Mouse (Mus musculus): Measurements from ENCODE around the gene Gm14569. TPM values are rescaled to one million over a fixed set of nuclear protein-coding genes. Genes with fewer than 3 reads are reported as not detected.

Gm14569 gene
- polyA plus RNA-seq, 1 experiment from 2014 or later, result not detected

DNA sequence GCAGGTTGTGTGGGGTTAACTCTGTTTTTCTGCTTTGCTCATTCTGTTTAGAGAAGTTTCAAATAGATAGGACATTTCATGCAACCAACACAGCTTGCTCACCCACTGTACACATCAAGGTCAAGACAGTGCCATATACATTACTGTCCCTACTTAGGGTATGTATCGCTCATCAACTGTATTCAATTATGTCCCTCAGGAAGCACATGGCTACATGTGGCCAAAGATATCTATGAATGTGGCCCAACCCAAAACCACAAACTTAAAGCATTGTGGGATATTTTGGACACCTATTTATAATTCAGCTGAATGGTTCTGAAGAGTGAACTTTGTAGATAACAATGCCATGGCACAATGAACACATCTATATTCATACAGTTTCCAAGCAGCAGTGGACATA is 53.7 kb downstream of the Gm14569 start:
- no peaks in the 10 kb centered on the region for H3K9me3 ChIP-seq
- H3K4me3 ChIP-seq (replicated peaks), result no peak overlapping the region
- no peaks in the 10 kb centered on the region for H3K27me3 ChIP-seq
- no peaks in the 10 kb centered on the region for H3K4me1 ChIP-seq (replicated peaks)
- no peak overlapping the region for H3K27ac ChIP-seq
- no peak overlapping the region for H3K9ac ChIP-seq (replicated peaks)
- no peak for ATAC-seq
- H3K36me3 ChIP-seq, result no peaks in the 10 kb centered on the region
- no peak overlapping the region for H3K4me2 ChIP-seq (replicated peaks)
- 94% methylated on average over 1 of the region's 1 CpGs for WGBS

DNA sequence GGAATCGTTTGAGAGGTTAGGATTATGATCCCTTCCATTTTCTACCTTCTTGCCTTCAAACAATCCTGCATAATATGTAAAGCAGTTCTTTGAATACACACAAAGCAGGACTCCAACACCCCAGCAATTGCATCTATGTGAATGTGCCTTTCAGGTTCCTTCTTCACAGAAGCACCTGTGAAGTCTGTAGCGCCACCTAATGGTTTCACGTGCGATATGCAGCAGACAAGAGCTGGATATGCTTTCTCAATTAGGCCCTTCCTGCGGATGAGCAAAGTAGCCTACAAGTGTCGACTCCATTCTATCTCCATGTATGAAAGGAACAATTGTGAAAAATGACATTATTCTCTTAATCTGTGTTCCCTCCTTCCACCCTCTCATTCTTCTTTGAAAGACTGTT is 56.6 kb downstream of the Gm14569 start:
- no peaks in the 10 kb centered on the region for H3K4me1 ChIP-seq (replicated peaks)
- H3K4me3 ChIP-seq (replicated peaks), result no peak overlapping the region
- no peak overlapping the region for H3K9ac ChIP-seq (replicated peaks)
- H3K36me3 ChIP-seq, result no peaks in the 10 kb centered on the region
- no peaks in the 10 kb centered on the region for H3K9me3 ChIP-seq
- H3K4me2 ChIP-seq (replicated peaks), result no peak overlapping the region
- 47% methylated on average over 6 of the region's 6 CpGs for WGBS
- no peak for ATAC-seq
- H3K27ac ChIP-seq, result no peak overlapping the region
- H3K27me3 ChIP-seq, result no peaks in the 10 kb centered on the region

DNA sequence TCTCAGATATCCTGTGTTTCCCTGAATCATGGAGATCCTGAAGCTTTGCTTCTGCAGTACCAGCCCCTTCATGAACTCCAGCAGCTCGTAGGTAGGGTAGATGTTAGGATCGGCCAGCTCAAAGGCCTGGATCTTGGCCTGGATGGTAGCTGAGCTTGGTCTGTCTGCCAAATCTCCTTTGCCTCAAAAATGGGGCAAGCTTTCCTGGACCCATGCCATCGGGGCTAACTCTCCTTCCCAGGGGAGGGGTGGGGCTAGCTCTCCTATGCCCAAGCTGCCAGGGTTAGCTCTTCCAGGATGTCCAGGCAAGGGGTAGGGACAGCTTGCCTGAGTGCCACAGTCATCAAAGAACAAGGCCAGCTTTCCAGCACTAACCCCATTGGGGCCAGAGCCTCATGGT is 72.5 kb downstream of the Gm14569 start:
- H3K4me1 ChIP-seq (replicated peaks), result no peaks in the 10 kb centered on the region
- H3K27me3 ChIP-seq, result no peaks in the 10 kb centered on the region
- no peak overlapping the region for H3K4me2 ChIP-seq (replicated peaks)
- H3K36me3 ChIP-seq, result no peaks in the 10 kb centered on the region
- ATAC-seq, result no peak
- H3K9ac ChIP-seq (replicated peaks), result no peak overlapping the region
- H3K27ac ChIP-seq, result no peak overlapping the region
- WGBS, result 83% methylated on average over 3 of the region's 3 CpGs
- H3K4me3 ChIP-seq (replicated peaks), result no peak overlapping the region
- no peaks in the 10 kb centered on the region for H3K9me3 ChIP-seq

DNA sequence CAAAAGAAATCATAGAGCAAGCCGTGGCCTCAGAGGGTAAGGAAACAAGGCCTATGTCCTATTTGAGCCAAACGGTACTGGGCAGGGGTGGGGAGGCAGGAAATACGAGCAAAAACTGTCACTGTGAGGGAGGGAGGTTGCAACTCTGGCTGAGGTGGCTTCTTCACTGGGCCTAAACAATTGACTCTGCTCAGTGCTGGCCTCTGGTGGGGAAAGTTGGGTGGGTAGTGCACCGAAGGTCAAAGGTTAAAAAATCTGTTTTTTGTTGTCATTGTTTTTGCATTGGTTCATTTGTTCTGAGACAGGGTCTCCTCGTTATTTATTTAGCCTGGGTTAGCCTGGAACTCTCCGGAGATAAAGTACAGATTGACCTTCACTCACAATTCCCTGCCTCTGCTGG is 89.3 kb downstream of the Gm14569 start:
- no peak overlapping the region for H3K9ac ChIP-seq (replicated peaks)
- H3K4me3 ChIP-seq (replicated peaks), result no peak overlapping the region
- no peaks in the 10 kb centered on the region for H3K9me3 ChIP-seq
- no peak for ATAC-seq
- H3K27ac ChIP-seq, result no peak overlapping the region
- no peak overlapping the region for H3K4me2 ChIP-seq (replicated peaks)
- no peaks in the 10 kb centered on the region for H3K4me1 ChIP-seq (replicated peaks)
- no peaks in the 10 kb centered on the region for H3K27me3 ChIP-seq
- no peaks in the 10 kb centered on the region for H3K36me3 ChIP-seq
- 69% methylated on average over 6 of the region's 6 CpGs for WGBS

DNA sequence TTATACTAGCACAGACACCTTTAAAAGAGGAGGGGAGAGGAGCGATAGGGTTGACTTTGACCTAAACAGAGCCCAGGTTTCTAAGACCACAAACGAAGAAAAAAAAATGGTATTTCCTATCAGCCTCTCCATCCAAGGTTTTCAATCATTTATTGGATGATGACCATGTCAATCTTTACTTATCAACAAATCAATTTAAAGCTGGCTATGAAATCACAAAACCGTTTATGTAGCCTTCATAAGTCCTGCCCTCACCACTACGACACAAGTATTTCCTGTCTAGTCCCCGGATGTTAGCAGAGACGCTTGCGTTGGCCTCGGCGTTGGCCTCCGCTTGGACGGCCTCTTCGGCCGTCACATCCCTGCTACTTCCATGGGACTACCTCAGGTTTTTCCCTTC is 90.7 kb downstream of the Gm14569 start, which contains the start of gene Gm6268:
TSS of gene Gm6268 (plus strand) at position 301 of the 400 bp plus-strand sequence.
- WGBS, result 92% methylated on average over 13 of the region's 13 CpGs

DNA sequence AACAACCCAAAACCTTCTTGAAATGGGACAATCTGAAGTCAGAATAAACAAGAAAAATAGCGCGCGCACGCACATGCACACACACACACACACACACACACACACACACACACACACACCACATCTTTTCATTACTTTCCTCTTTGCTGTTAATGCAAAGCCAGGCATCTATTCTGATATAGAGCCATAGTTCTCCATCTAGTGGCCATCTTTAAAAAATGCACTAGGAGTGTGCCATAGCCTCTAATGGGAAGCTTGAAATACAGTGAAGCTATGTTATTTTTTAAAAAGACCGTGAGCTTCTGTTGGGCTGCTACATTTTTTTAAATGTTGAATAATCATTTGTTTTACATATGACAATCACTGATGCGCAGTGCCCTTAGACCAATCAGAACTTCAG is 98.4 kb downstream of the Gm14569 start:
- ATAC-seq, result peak; percentile 34; the same call in 1 of the 2 replicates
- H3K4me3 ChIP-seq (replicated peaks), result no peak overlapping the region
- H3K27me3 ChIP-seq, result no peaks in the 10 kb centered on the region
- H3K4me2 ChIP-seq (replicated peaks), result no peak overlapping the region
- H3K9ac ChIP-seq (replicated peaks), result no peak overlapping the region
- no peaks in the 10 kb centered on the region for H3K4me1 ChIP-seq (replicated peaks)
- 49% methylated on average over 6 of the region's 6 CpGs for WGBS
- no peaks in the 10 kb centered on the region for H3K9me3 ChIP-seq
- no peaks in the 10 kb centered on the region for H3K36me3 ChIP-seq
- H3K27ac ChIP-seq, result no peak overlapping the region

More for the DNA sequence above, 90.7 kb downstream of the Gm14569 start, which contains the start of gene Gm6268:
- Histone ChIP-seq H3K4me2 (replicated peaks) (no peak within 1 kb of the TSS), H3K27me3 (no peaks in the 10 kb centered on the region), H3K4me3 (replicated peaks) (no peak within 1 kb of the TSS), H3K36me3 (no peaks in the 10 kb centered on the region), H3K27ac (no peak within 1 kb of the TSS), H3K9me3 (no peaks in the 10 kb centered on the region), H3K9ac (replicated peaks) (no peak within 1 kb of the TSS), H3K4me1 (replicated peaks) (no peaks in the 10 kb centered on the region)
- ATAC-seq, result no peak

DNA sequence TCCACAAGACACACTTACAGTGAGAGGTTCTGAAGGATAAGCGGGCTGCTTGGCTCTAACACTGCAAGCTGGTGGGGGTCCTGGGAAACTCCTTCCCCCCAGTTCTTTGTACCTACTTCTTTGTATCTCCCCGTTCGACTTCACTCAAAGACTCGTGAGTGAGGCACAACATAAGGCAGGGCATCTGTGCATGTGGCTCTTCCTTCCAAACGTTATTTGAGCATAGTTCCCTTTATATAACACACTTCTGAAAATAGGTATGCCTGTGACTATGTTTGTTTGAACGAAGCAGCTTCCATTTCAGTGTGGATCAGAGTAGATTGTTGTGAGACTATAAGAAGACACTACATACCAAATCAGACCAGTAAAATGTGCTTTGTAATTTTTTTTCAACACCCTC is 99.0 kb downstream of the Gm14569 start:
- no peak for ATAC-seq
- no peaks in the 10 kb centered on the region for H3K9me3 ChIP-seq
- 72% methylated on average over 6 of the region's 6 CpGs for WGBS

DNA sequence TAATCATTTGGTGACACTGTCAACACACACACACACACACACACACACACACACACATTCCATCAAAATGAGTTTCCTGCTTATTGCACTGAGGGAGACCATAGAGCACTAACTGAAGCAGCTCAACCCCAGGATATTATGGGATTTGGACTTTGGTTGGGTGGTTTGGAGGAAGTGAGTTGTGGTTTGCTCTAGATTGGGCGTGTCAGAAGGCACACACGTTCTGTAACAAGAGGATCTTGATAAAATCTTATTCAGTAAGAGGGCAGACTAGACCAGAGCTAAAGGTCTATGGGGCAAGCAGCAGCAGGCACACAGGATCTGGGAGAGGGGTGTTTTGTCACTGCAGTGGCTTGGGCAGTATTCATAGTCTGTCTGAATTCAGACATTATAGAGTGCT is 101.1 kb downstream of the Gm14569 start:
- Histone ChIP-seq H3K4me3 (replicated peaks) (no peak overlapping the region), H3K27me3 (no peaks in the 10 kb centered on the region), H3K9ac (replicated peaks) (no peak overlapping the region), H3K36me3 (no peaks in the 10 kb centered on the region), H3K27ac (no peak overlapping the region), H3K9me3 (no peaks in the 10 kb centered on the region), H3K4me2 (replicated peaks) (no peak overlapping the region), H3K4me1 (replicated peaks) (no peaks in the 10 kb centered on the region)
- no peak for ATAC-seq
- 59% methylated on average over 2 of the region's 2 CpGs for WGBS

More for the DNA sequence above, 99.0 kb downstream of the Gm14569 start:
- Histone ChIP-seq H3K36me3 (no peaks in the 10 kb centered on the region), H3K4me1 (replicated peaks) (no peaks in the 10 kb centered on the region), H3K27me3 (no peaks in the 10 kb centered on the region), H3K4me3 (replicated peaks) (no peak overlapping the region), H3K4me2 (replicated peaks) (no peak overlapping the region), H3K9ac (replicated peaks) (no peak overlapping the region), H3K27ac (no peak overlapping the region)

DNA sequence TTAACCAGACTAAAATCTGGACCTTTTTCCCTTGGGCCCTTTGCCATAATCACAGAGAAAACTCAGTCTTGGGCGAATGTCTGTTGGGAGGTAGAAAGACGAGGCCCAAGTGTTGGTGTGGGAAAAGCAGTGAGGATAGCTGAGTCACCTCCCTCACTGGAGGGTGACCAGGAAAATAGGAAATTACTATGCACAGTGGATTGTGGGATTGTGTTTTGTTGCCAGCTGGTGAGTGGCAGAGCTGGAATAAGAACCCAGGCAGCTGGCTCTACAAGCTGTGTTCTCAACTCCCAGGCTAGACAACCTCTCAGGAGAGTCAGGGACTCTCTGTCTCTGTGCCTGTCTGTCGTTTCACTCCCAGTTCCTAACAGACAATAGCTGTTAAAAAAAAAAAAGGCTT is 101.7 kb downstream of the Gm14569 start:
- no peaks in the 10 kb centered on the region for H3K4me1 ChIP-seq (replicated peaks)
- H3K27me3 ChIP-seq, result no peaks in the 10 kb centered on the region
- H3K9ac ChIP-seq (replicated peaks), result no peak overlapping the region
- no peak overlapping the region for H3K4me2 ChIP-seq (replicated peaks)
- H3K9me3 ChIP-seq, result no peaks in the 10 kb centered on the region
- H3K36me3 ChIP-seq, result no peaks in the 10 kb centered on the region
- 59% methylated on average over 3 of the region's 3 CpGs for WGBS
- no peak overlapping the region for H3K27ac ChIP-seq
- H3K4me3 ChIP-seq (replicated peaks), result no peak overlapping the region
- no peak for ATAC-seq

DNA sequence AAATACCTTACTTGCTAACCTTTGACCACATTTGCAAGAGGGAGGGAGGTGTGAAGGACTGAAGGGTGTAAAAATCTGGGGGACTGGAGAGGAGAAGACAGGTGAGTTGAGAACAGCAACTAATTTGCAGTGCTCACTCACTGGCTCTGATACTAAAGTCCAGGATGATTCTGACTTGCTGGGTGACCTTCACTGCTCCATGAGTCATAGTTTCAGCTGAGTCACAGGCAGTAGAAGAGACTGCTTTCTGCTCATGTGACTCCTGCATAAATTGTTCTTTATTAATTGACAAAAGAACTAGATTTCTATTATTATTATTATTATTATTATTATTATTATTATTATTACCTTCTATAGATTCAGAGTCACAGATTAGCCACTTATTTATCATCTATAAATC is 106.3 kb downstream of the Gm14569 start:
- no peak for ATAC-seq

More for the DNA sequence above, 106.3 kb downstream of the Gm14569 start:
- Histone ChIP-seq H3K27ac (no peak overlapping the region), H3K4me3 (replicated peaks) (no peak overlapping the region), H3K9me3 (no peaks in the 10 kb centered on the region), H3K4me2 (replicated peaks) (no peak overlapping the region), H3K4me1 (replicated peaks) (no peaks in the 10 kb centered on the region), H3K9ac (replicated peaks) (no peak overlapping the region), H3K36me3 (no peaks in the 10 kb centered on the region), H3K27me3 (no peaks in the 10 kb centered on the region)

Small RNA genes lying within 50 kb of the gene (microRNA-seq; reads per million reads assigned to microRNA genes)
- not detected for gene Gm44485

Other genes with a start within 250 kb of the Gm14569 start
- gene Lonrf3, start 163.5 kb downstream of the Gm14569 start, polyA plus RNA-seq (2015; fragmentation: Nextera tagmentation; extraction: Ambion mirVana), result 0.71 and 0.83 TPM in 2 replicates
- not detected in 2 replicates for gene Gm6268, start 90.5 kb downstream of the Gm14569 start, polyA plus RNA-seq (2015; fragmentation: Nextera tagmentation; extraction: Ambion mirVana)
- 610 and 651 TPM in 2 replicates for gene Pgrmc1, start 106.4 kb upstream of the Gm14569 start, polyA plus RNA-seq (2015; fragmentation: Nextera tagmentation; extraction: Ambion mirVana)
- 5.0 and 5.4 TPM in 2 replicates for gene Akap17b, start 153.6 kb upstream of the Gm14569 start, polyA plus RNA-seq (2015; fragmentation: Nextera tagmentation; extraction: Ambion mirVana)

All from midbrain, embryonic 13.5 days (tissue).